Mouse (Mus musculus) layer of hippocampus, adult 18-20 months (tissue): ENCODE measurements around the gene Dnmt3a. TPM values are rescaled to one million over a fixed set of nuclear protein-coding genes. Genes with fewer than 3 reads are reported as not detected.

Experiments used
- DNase-seq, 2 experiments: peaks; one replicate each; pipeline ENCODE4 v3.0.0; 2022; ENCODE audit warnings: low spot score in 2 of 2
- total RNA-seq, 2 experiments: library from RNA; stranded (reverse); gene quantifications; 2 replicates each; pipeline ENCODE4 v1.2.3; 2021

Dnmt3a gene
- total RNA-seq, 2 experiments from 2014 or later, result 65.3 to 69.4 TPM

DNA sequence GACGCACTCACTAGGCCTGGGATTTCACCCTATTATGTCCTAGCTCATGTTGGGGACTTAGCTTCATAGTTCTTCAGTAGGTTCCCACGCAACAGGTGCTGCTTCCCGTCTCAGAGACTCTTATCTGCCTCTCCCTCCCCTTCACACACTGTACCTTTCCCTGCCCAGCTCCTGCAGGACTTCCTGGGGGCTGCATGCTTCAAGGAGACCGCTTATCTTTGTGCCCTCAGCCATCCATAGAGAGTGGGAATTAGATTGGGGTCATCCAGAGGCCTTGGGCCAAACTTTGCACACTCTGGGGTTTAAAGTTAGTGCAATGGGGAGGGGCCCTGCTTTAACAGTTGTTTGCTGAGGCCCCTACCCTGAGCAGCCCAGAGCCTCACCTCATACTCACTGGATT, 21.1 kb upstream of the Dnmt3a start:
- DNase-seq, result no peak

DNA sequence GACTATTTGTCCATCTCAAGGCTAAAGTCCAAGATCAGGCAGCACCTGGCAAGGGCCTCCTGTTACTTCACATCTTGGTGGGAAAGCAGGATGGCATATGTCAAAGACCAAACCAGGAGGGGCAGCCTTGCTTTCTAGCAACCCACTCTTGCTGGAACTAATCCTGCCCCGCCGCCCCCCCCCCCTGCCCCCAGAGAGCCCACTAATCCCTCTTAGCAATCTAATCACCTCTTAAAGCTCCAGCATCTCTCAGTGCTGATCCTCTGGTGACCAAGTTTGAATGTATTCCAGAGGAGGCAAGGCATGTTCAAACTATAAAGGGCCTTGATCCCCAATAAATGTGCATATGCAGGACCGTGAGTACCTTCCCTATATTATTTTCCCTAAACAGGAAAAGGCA, 18.8 kb upstream of the Dnmt3a start:
- DNase-seq, result no peak

DNA sequence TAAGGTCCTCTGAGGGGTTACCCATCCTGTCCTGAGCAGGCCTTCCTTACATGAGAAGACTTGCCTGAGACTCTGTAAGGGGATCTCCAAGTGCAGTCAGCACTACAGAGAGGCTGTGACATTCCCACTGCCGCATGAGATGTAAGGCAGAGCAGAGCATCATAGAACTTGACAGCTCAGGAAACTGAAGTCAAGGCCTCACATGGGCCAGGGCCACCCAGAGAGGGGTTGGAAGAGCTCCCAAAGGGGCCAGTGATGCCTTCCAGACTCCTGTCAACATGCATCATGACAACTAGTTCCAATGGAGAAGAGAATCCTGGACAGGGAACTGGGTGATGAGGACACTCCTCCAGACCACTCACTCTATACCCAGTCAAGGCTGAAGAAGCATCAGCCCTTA, 18.3 kb upstream of the Dnmt3a start:
- DNase-seq, result no peak

DNA sequence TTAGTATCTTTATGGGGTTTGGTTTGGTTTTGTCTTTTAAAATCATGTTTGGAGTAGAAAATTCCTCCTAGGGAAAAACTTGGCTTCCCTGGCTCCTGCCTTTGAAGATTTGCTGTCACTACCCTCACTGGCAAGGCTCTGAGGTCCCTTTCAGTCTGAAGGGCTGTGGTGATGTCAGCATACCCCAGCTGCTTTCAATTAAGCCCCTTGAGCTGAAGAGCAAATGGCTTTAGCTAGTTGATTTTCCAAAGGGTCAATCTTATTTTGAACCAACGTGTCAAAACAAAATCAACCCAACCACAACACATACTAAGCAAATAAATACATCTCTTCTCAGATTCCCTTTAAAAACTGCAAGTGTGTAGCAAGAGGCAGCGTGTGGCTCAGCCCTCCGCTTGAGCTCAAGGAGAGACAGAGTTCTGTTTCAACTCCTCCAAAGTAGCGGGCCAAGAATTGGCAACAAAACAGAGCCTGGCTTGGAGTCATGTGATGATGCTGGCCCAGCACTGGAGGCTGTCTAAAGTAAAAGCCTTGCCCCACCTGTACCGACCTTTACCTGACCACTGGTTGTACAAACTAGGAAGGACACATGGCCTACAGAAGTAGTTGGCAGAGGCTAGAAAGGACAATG, 17.3 kb upstream of the Dnmt3a start:
- no peak for DNase-seq

DNA sequence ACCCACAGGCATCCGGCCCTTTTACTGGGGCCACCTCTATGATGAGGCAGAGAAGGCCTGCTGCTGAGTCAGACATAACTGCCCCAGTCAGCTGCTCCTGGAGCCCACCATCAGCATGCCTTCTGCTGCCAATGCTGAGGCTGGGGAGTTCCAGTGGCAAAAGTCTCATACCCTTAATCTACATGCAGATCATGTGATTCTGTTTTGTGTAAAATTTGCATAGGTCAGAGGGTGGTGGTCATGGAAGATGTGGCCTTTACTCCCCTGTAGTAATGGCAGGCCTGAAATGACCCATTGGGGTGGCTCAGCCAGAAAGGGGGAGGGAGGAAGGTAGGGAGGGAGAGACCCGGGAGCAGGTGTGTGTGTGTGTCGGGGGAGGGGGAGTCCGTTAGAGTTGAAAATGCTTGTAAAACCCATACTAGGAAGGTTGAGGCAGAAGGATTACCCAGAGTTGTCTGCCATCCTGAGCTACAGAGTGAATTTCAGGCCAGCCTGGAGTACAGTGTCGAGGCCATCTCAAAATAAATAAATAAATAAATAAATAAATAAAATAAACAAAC, 16.1 kb upstream of the Dnmt3a start:
- no peak for DNase-seq

DNA sequence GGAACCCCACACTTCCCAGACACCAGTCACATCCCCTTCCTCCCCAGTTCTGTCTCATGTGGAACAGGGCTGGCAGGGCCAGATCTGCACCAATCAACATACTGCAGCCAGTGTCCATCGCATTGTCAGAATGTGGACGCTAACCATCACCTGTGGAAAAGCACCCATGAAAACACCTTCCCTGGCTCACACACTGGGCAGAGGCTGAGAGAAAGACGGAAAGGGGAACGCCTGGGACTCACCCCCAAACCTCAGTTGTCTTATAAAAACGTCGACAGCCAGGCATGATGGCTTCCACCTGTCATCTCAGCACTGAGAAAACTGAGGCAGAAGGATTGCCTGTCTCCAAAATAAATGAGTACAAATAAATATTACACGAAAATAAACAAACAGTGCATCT, 14.6 kb upstream of the Dnmt3a start:
- DNase-seq, result no peak

DNA sequence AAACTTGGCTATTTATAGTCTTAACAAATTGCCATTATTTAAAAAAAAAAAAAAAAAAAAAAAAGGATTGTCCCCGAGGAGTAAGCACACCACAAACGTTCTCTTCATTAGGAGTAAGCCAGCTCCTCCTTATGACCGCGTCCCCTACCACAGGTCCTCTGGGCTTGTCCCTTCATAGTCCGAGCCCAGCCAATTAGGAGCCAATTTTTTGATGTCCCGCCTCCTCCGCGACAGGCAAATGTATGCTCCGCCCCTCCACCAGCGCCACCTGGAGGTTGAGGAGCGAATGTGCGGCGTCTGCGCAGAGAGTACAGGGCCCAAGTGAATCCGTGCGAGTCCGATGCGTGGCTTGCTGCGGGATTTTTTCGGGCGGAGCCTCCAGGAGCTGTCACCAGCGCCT, 14.1 kb upstream of the Dnmt3a start:
- DNase-seq, result peak; percentile 95 to 98

DNA sequence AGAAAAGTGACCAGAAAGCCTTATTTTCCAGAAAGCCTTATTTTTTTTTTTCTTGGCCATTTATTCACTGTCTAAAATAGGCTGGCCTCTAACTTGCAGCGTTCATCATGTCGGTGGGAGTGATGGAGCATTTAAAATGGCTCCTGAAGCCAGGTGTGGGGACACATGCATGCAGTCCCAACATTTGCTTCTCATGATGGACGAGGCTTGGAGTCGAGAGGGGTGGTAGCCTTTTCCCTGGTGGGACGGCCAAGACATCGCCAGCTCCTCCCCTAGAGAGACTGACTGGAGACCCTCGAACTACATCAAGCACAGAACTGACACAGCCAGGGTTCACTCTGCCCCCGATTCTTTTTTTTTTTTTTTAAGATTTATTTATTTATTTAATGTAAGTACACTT, 13.6 kb upstream of the Dnmt3a start:
- DNase-seq, result no peak

DNA sequence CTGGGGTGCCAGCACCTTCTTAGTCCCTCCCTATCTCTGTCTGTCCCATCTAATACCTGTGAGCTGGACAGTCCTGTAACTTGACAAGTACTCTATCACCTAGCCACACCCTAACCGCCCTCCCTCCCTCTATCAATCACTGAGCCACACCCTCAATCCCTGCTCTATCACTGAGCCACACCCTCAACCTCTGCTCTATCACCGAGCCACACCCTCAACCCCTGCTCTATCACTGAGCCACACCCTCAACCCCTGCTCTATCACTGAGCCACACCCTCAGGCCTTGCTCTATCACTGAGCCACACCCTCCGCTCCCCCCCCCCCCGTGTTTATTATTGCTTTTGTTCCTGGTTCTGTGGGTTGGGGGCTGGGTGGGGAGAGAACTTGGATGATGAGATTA, 10.2 kb upstream of the Dnmt3a start:
- no peak for DNase-seq

DNA sequence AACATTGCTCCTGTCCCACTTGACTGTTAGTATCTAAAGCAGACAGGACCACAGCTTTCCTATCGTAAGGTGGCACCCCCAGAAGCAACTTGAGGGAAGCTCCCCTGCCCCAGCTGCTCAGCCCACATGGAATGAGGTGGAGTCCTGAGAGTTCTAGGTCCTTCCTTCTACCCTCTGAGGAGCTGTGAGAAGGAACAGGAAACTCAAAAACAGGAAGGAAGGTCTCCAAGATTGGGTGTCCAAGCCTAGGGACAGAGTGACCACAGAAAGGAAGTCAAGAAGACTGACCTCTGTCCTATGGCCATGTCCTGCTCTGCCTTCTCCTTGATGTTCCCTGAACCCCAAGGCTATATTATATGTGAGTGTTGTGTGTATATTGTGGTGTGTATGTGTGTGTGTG, 6.3 kb upstream of the Dnmt3a start:
- no peak for DNase-seq

DNA sequence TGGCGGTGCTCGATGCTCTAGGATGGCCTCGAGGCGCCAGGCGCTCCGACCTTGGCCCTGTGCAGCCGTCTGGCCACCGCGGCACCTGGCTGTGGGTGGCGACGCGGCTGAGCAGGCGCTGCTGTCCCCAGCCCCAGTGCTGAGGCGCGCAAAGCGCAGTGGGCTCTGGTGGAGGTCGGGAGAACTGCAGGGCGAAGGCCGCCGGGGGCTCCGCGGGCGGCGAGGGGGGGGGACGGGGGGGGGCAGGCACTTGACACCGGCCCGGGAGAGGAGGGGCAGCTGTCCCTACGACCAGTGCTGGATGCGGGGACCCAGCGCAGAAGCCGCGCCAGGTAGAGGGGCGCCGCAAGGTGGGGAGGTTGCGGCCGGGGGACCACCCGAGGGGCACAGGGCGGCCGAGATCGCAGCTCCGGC, 471 bp downstream of the Dnmt3a start:
- DNase-seq, result peak in 1 of 2 experiments; percentile 53

DNA sequence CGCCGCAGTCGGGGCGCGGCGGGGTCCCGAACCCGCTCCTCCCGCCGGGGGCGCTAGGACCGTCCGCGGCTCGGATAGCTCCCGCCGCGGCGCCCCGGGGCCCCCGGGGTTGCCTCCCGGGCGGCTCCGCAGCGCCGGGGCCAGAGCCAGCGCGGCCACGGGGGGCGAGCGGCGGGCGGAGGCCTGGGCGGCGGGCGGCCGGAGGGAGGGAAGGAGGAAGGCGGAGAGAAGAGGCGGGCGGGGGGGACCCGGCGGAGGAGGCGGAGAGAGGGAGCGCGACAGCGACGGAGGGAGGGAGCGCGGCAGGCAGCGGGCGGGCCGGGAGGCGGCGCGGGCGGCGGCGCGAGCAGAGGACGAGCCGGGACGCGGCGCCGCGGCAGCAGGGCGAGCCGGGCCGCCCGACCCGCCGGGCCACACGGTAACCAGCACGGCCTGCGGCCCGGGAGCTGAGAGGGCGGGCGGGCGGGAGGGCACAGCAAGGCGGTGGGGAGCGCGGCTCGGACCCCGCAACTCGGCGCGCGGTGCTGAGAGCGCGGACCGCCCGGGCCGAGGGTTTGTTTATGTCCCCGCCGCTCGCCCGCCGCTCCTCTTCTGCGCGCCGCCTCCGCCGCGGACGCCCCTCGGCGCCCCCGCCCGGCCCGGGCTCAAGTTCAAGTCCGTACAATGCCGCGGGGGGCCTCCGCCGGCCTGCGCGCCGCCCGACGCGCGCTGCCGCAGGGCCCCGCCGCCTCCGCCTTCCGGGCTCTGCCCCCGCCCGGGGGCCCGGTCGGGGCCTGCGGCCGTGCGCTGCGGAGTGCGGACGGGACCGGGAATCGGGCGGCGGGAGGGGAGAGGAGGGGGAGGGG, 1.1 kb downstream of the Dnmt3a start:
- DNase-seq, result peak in 1 of 2 experiments; percentile 78

DNA sequence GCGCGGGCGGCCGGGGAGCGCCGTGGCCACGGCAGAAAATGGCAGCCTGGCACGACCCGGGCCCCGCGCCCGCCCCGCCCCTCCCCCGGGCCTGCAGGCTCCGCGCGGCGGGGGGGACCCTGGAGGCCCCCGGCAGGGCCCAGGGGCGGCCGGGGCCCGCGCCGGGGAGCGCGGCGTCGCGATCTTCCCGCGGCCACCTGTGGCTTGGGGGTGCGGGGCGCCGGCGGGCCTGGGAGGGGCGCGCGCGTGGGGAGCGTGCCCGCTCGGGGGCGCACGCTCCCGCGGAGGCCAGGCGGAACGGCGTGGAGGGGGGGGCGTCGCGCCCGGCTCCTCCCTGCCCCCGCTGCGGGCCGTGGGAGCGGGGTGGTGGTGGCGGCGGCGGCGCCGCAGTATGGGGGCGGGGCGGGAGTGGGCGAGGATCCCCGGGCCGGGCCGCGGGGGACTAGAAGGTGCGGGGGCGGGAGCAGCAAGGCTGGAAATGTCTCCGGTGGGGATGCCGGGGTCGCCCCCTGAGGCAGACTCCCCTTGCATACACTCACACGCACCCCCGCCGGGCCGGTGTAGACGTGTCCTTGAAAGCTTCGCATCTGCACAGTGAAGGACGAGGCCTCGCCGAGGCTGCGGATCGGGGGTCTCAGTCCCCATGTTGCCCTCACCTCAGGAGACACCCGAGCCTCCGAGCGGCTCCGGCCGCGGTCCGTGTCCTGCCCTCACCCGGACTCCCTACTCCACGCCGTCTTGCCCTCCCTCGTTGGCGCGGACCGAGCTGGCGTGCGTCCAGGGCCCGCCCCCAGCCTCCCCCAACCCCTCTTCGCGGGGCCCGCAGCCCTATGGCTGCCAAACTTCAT, 2.0 kb downstream of the Dnmt3a start:
- DNase-seq, result peak; percentile 38 to 69

DNA sequence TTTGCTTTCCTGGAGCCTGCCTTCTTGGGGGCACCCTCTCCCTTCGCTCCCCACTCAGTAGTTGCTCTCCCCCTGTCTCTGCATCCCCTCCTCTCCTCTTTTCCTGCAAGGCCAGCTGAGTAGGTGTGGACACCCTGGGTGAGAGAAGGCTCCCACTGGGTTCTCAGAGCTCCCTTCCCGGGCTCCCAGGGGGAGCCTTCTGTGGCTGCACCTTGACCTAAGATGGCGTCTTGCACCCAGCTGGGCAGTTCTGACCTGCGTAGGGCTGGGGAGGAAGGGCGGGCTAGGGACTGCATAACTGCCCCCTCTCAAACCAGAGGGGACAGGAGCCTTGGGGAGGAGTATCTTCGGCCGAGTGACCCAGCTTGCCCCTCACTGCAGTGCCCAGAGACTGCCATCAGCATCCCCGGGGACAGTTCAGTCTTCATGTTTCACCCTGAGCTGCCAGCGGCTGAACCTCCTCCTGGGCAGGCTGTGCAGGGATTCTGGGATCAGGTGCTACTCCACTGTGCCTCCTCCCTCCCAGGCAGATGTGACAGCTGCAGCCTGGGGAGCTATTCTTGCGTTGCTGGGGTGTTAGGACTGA, 2.7 kb downstream of the Dnmt3a start:
- DNase-seq, result no peak

DNA sequence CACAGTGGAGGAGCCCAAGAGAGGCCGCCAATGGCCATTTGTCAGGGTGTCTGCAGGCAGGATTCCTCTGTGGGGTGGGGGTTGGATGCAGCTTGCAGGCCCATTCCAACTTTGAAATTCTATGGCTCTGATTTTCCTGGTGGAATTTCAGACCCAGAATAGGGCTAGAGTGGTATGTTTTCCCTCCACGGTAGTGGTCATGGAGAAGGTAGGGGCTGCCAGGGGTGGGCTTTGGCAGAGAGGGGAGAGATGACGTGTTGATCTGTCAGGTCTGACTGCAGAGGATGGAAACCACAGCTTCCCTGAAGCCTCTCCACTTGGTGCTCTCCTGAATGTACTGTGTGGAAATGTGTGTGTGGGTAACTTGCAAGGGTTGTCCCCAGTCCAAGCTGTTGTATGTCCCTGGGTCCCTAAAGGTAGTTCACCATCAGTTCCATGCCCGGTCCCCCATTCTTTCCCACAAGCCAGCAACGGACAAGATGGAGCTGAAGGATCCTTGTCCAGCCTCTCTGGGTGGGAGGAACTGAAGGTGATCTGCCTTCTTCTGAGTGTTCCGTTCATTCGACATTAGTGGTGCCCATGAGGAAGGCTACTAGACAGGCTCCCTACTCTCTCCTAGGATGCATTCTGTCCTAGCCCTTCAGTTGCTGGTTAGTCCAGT, 3.8 kb downstream of the Dnmt3a start:
- DNase-seq, result no peak

DNA sequence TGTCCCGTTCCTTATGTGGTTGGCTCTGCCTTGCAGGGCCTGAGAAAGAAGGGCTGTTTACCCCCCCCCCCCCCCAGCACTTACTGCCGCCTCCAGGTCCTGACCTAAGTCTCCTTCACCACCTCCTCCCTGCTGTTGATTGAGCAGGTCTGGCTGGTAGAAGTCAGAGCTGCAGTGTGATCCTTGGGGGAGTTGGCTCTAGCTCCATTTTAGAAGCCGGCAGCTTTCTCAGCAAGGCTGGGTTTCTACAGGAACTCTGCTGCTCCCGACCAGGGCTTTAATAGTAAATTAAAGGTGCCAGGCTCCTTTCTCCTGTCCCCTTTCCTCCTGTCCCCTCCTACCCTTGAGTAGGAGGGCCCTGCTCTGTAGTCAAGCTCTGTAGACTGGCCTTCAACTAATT, 4.6 kb downstream of the Dnmt3a start:
- DNase-seq, result no peak

DNA sequence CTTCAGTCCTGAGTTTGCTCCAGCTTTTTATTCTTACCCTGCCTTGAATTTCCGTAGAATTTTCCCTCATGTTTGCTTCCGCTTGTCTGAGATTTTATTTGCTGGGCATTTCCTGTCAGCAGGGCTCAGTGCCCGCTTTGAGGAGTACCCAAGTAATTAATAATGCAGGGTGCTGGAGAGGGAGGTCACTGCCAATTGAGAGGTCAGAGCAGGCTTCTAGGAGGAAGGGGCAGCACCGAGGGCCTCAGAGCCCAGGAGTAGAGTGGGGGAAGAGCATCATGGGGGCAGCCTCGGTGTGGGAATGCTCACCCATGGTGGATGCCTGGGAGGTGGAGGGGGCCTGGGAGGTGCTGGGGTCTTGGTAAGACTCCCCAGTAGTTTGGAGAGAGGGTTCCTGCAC, 5.8 kb downstream of the Dnmt3a start:
- no peak for DNase-seq

DNA sequence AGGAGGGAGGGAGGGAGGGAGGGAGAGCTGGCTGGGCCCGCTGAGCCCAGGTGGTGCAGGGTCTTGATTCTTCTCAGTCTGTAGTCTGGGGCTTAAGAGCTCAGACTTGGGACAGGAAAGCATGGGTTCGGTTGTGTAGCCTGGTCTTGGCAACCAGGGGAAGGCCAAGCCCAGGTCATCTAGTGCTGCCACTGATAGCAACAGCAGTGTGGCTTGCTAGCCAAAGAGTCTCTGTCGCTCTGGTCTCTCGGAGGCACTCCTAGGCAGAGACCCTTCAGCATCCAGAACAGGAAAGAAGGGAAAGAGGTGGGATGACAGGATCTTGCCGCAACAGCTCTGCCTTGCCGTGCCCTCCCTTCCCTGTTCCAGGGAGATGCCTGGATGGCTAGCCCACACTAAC, 6.4 kb downstream of the Dnmt3a start:
- DNase-seq, result no peak

DNA sequence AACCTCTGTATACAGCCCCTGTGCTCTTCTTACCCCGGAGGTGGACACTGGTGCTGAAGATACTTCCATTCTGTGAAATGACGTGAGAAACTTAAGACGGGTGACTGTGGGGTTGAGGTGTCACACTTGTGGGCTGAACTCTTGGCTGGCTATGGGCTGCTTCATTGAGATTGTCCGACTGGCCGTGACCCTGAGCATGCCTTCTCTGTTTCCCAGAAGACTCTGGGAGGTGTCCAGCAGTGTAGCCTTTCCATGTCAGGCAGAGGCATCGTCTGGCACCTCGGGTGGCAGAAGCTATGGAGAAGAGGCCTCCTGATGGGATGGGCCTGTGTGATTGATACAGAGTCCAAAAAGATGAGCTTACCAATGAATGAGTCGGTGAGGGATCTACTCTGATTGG, 7.3 kb downstream of the Dnmt3a start:
- DNase-seq, result no peak

DNA sequence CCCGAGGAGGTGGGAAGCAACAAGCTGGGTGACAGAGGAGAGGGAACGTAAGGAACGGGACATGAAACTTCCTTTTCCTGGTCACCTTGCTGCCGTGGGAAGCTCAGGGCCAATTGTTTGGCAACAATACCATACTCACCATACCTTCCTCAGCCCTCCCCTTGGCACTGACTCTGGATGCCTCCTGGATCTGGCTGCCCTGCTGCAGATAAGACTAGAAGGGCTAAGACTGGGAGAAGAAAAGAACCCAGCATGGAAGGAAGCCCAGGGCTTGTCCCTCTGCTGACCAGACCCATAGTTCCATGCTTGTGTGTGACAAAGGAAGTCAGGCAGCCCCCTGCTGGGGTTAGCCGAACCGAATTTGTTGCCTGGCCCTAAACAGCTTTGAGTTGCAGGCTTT, 9.6 kb downstream of the Dnmt3a start:
- no peak for DNase-seq

DNA sequence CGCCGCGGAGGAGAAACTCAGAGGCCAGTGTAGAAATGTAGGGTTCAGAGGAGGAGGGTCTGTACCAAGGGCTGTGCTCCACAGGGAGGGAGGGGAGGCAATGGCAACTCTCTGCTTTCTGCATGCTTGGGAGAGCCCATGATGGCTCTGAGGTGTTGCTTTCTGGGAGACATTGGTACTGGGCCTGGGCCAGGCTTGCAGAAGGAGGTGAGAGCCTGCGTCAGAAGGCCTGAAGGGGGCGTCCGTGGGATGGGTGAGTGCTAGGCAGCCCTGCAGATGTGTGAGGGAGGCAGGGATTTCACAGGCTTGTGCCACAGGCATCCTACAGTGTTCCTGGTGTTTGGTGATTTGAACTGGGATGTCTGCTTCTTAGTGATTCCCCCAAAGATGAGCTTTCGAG, 11.2 kb downstream of the Dnmt3a start:
- DNase-seq, result no peak
